Mouse (Mus musculus): Measurements from ENCODE around the gene Ppp1cb.
"Not testable (repeated sequence)": the region's sequence is repeated elsewhere in the genome, so short reads cannot be mapped to it uniquely, and the experiment has no call there.

Ppp1cb gene

GRCm38 (mm10) chr5:32458408-32459143, at the start of gene Ppp1cb:
Gene Ppp1cb (plus strand): TSS chr5:32458843.
- peak; percentile 98 for DNase-seq (ENCODE audit: low spot score)

DNA sequence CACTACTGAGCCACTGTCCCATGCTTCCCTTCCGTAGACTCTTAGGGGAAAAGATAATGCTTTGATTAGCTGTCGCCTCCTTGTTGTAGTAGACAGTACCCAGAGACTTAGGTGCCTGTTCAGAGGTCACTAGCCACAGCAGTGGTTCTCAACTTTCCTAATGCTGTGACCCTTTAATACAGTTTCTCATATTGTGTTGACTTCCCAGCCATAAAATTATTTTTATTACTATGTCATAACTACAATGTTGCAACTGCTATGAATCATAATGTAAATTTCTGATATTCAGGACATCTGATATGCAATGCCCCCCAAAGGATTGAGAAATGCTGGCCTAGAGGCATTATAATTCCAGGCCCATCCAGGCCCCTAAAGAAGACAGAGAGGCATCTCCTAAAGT, 48.9 kb upstream of the Ppp1cb start:
- DNase-seq (ENCODE audit: low spot score), result no peak

DNA sequence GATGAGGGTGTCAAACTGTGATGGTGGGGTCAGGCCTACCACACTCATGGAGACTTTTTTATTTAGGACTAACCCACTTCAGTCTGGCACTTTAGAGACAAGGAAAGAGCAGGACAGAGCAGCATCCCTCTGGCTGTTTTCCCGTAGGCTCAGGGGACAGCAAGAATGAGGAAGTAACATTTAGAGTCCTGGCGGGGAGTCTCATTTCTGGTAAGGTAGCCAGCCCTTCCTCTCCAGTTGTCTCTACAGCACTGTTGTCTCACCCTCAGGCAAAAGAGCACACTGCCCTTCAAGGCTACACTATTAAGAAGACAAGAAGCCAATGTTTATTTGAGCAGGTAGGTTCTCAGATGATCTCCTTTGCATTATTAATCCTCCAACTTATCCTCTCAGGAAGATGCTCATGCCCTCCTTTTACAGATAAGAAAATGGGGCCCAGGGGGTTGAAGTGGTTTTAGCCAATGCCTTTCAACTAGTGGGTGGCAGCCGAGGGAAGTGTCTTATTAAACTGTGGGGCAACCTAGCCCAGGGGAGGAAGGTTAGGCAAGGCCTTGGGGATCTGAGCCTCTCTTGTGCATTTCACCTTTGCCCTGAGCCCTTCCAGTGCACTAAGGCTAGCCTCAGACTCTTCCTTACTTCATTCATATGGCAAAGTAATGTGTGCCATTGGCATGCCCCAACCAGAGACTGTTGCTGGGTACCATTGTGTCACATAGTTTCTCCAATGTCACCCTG, 47.5 kb upstream of the Ppp1cb start:
- no peak for DNase-seq (ENCODE audit: low spot score)

DNA sequence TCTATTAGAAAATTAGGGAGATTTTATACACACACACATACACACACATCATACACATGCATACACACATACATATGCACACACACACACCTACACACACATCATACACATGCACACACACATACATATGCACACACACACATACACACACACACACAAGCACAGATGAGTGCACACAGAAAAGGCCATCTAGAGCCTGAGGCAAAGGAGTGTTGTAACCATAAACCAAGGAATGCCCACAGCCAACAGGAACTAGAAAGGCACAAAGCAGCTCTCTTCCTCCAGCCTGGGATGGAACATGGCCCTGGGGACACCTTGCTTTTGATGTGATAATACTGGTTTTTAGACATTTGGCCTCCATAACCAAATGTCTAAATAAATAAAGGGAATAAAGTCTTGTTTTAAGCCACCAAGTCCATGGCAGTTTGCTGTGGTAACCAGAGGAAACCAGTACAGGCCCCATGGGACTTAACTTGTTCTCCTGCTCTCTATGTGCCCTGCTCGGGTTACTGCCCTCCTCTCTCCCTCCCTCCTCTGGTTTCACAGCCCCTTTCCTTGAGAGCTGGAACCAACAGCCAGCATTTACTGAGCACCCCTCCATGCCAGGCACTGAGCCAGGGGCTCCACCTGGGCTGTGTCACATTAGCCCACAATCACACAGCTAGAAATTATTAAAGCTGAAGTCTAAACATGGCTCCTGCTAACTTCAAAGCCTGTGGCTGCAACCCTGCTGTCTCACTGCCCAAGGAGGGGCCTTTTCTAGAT, 46.3 kb upstream of the Ppp1cb start:
- no peak for DNase-seq (ENCODE audit: low spot score)

DNA sequence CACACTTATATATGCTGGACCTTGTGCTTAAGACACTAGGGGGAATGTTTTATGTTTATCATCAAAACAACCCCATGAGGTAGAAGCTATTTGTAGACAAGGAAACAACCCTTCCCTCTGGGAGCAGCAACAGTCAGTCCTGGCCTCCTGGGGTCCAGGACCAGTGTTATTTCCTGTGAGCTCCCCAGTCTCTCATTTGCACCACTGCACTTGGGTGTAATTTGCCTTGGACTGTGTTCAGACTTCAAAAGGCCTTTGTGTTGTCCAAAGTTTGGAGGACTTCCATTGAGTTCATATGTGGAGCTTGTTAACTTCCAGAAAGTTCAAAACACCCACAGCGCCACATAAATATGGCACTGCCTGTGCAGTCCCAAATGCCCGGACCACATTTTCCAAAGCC, 45.6 kb upstream of the Ppp1cb start:
- DNase-seq (ENCODE audit: low spot score), result no peak

- no peak for DNase-seq (ENCODE audit: low spot score)
These were observed 45.1 kb upstream of the Ppp1cb start for GRCm38 (mm10) chr5:32413569-32413968.

DNA sequence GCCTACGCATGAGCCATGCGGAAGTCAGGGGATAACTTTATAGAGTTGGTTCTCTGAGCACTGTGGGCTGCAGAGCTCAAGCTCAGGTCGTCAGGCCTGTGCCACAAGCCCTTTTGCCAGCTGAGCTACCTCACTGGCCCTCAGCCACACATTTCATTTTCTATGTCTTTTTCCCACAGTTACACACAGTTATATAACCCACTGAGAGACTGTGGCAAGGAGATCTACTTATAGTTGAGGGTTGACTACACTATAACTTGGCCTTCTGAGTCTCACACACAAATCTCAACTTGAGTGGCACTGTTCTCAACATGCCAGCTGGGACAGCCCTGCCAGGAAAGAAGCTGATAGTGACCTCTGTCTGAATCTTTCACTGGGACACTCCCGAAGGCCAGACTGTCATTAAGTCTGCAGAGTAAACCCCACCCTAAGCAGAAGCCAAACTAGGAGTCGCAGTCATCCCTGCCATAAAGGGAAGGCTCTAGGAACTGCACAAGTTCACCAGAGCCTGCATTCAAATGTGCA, 44.1 kb upstream of the Ppp1cb start:
- no peak for DNase-seq (ENCODE audit: low spot score)

DNA sequence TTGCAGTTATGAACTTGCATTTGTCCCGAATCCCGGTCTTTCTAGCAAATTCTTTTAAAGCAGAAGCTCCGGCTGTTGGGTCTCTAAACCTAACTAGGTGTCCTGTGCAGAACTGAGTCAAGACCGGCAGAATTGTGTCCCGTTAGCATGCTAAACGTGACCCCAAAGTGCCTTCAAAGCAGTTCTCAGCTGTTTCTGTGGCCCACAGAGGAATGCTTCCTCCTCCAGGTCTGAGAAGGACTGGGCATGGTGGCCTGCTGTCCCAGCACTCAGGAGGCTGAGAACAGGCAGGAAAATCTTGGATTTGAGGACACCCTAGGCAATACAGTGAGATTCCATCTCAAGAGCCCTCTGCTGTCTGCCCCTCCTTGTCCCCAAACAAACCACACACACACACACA, 43.1 kb upstream of the Ppp1cb start:
- no peak for DNase-seq (ENCODE audit: low spot score)

GRCm38 (mm10) chr5:32416881-32417280, 41.8 kb upstream of the Ppp1cb start:
- DNase-seq (ENCODE audit: low spot score), result no peak

DNA sequence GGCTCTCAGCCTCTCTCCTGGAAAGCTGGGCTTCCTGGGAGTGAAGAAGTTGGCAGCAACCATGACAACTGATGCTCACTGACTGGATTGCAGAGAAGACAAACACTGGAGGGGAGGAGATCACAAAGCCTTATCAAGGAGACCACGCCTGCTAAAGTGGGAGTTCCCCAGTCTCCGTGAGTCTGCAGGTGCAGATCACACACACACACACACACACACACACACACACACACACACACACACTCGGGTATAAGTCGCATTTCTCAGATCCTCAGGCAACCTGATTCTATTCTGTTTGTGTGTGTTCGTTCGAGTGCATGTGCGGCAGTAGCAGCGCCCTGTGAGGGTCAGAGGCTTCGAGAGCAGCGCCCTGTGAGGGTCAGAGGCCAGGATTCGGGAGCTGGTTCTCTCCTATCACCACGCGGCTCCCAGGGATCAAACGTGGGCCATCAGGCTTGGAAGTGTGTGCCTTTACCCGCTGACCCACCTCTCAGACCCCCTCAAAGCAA, 36.5 kb upstream of the Ppp1cb start:
- DNase-seq (ENCODE audit: low spot score), result peak; percentile 17

- DNase-seq (ENCODE audit: low spot score), result no peak
These were observed 35.1 kb upstream of the Ppp1cb start for GRCm38 (mm10) chr5:32423339-32424046.

GRCm38 (mm10) chr5:32424464-32424863, 34.2 kb upstream of the Ppp1cb start:
- no peak for DNase-seq (ENCODE audit: low spot score)

DNA sequence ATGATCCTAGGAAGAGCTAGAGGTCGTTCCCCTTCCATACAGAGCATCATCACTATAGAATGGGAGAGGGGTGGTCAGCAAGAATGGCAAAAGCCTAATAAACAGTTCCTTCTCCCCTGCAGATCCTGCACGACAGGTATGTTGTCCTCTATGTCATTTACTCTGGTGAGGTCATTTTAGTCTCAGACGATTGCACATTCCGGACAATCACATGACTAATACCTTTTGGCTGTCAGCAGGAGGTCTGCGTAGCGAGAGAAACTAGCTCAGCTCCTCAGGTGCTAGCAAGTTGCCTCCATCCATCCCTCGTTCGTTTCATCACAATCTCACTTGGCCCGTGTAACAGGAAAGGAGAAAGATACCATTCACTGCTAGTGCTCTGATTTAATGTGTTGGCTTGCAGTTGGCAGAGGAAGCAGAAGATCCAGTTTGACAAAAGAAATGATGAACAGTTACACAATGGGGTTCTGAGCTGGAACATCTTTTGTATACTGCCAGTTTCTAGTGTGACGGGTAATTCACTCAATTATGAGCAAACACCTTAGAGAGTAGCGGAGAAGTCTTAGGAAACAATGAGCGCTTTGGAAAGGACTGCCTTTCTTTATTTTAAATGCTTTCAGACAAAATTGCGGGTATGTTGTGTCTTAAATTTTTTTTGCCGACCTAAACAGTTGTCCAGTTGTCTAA, 33.0 kb upstream of the Ppp1cb start:
- DNase-seq (ENCODE audit: low spot score), result no peak

- no peak for DNase-seq (ENCODE audit: low spot score)
These were observed 28.2 kb upstream of the Ppp1cb start for GRCm38 (mm10) chr5:32430399-32430798.

DNA sequence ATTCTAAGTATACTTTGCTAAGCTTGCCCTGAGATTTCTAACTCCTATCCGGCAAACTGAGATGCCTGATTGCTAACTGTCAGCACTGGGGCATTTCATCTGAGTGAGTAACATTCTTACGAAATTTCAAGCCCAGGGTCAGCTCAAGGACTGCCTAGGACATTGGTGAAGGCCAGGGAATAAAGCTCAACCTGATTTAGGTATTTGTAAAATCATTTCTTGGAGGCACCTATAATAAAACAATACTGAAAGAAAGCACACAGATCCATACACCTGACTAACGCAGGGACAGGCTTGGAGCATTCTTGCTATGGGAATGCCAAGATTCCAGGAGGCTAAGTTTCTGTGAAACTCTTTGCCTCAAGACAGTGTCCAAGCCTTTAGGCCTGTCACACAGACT, 24.3 kb upstream of the Ppp1cb start:
- DNase-seq (ENCODE audit: low spot score), result not testable (repeated sequence)

- DNase-seq (ENCODE audit: low spot score), result no peak
These were observed 23.0 kb upstream of the Ppp1cb start for GRCm38 (mm10) chr5:32435612-32436011.

- no peak for DNase-seq (ENCODE audit: low spot score)
These were observed 20.6 kb upstream of the Ppp1cb start for GRCm38 (mm10) chr5:32437901-32438563.

- no peak for DNase-seq (ENCODE audit: low spot score)
These were observed 20.1 kb upstream of the Ppp1cb start for GRCm38 (mm10) chr5:32438564-32438922.

GRCm38 (mm10) chr5:32441336-32441735, 17.3 kb upstream of the Ppp1cb start:
- no peak for DNase-seq (ENCODE audit: low spot score)

DNA sequence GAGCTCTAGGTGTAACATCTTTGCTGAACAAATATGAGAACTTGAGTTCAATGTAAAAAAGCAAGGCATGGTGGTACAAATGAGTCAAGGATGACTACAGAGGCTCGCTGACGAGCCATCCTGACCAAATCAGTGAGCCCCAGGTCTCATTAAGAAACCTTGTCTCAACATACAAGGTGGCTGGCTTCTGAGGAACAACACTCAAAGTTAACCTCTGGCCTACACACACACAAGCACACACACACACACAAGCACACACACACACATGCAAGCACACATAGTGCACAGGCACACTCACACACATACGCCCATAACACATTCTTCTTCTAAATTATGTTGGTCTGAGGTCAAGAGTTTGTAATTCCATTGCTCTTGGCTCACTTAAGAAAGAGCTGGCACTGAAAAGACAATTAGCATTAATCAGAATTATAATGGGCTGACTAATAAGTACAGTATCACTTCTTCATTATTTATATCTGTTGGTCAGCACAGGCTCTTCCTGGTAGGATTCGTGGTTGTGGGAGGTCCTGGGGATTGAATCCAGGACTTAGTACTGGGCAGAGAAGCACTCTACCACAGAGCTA, 16.6 kb upstream of the Ppp1cb start:
- no peak for DNase-seq (ENCODE audit: low spot score)

All from c-Kit-positive CD71-positive TER-119-positive erythroid progenitor cells, embryonic 14.5 days (primary cell).